Mouse (Mus musculus) lung, postnatal 25 days (tissue): ENCODE results near the gene Naa80.

Experiments used
- DNase-seq: peaks from one replicate; pipeline ENCODE4 v3.0.0; 2022; ENCODE audit warnings: low spot score

Gene Naa80

DNA sequence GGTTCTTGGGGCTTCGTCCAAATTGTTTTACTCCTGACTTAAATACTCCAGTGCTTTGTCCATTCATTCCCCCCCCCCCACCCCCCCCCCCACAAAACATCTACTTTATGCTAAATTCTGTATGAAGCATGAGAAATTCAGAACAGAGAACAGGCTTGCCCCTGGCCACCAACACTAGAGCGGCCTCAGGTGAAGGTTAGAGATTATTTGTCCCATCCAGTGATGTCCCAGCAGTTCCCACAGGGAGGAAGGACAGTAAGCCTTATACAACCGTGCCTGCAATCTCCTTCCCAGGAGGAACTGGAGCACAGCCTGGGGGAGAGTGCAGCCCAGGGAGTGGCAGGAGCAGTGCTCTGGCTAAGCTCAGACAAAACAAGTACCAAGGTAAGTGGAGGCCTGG, at the start of gene Naa80:
Naa80 (plus strand) TSS at position 301 of the 400 bp plus-strand sequence.
- DNase-seq = no peak

- peak; percentile 98 for DNase-seq
Measured at GRCm38 (mm10) chr9:107533791-107534407, 44.8 kb upstream of the Naa80 start, which contains the start of gene Tmem115. TSS of gene Tmem115 (plus strand) at chr9:107533945.

- no peak for DNase-seq
Measured at GRCm38 (mm10) chr9:107534408-107535202, 44.1 kb upstream of the Naa80 start.

DNA sequence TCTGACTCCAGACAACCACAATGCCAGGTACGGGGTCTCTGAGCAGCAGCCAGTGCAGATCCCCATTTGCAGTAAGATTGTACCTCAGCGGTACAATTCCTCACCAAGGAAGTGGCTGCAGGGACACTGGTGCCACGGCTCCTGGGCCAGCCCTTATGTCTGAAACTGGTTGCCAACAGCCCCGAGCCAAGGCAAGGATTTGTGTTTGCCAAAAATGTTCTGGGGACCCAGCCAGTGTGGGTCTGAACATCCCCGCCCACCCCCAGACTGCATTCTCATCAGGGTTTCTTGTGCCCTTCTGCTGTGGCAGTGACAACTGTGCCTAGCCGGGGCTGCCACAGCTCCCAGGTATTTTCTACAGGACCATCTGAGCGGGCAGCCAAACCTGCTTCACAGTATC, 40.5 kb upstream of the Naa80 start:
- DNase-seq = no peak

DNA sequence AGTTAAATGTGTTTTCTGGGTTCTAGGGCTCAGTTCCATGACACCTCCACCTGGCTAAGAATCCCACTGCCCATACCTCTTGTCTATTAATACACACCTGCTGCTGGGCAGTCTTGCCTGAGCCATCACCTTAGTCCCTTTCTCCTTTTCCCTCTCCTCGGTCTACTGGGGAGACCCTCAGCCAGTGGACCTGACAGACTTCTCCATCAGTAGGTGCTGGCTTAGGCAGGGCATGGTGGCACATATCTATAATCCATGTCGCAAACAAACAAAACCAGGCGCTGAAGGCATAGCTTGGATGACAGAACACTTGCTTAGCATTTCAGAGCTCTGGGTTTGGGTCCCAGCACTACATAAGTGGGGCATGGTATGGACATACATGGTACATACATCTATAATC, 40.0 kb upstream of the Naa80 start:
- DNase-seq = no peak

DNA sequence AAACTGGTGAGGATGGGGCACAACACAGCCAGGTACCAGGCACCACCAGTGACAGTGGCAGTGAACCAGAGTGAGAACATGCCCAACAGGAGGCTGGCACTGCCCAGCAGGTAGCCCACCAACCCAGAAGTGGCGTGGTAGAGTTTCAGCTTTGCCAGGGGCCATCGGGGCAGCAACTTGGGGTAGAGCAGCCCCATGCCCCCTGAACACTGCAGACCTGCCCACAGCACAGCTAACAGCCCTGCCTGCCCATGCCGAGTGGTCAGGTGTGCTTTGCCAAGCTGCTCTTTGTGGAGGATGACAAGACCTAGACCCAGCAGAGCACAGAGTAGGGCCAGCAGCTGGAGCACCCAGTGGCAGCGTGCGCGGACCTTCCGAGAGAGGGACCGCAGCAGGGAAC, 38.7 kb upstream of the Naa80 start:
- DNase-seq = no peak

DNA sequence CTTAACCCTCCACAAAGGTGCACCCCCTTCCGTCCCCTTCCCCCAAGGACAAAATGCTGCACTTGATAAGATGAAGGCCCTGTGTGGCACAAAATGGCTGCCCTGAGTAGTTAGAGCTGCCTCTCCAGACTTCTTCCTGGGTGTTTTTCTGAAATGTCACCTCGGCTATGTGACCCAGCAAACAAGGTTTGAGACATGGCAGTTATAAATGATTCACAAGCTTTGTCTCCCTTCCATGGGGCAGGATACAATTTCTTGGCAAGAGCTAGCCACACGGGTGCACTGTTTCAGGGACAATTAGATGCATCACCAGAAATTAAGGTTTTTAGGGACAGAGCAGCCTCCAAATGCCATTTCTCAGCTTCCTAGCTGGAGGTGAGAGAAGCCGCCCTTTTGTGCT, 38.3 kb upstream of the Naa80 start:
- no peak for DNase-seq

- DNase-seq = no peak
Measured at GRCm38 (mm10) chr9:107541005-107541404, 37.7 kb upstream of the Naa80 start.

GRCm38 (mm10) chr9:107541474-107542351, 37.0 kb upstream of the Naa80 start, which contains the start of the genes Cyb561d2 and Nprl2:
TSS of gene Cyb561d2 (minus strand) at chr9:107542193.
TSS of gene Nprl2 (plus strand) at chr9:107542226.
- peak; percentile 96 for DNase-seq

- no peak for DNase-seq
Measured at GRCm38 (mm10) chr9:107542352-107542686, 36.4 kb upstream of the Naa80 start.

- no peak for DNase-seq
Measured at GRCm38 (mm10) chr9:107542721-107543120, 36.0 kb upstream of the Naa80 start.

DNA sequence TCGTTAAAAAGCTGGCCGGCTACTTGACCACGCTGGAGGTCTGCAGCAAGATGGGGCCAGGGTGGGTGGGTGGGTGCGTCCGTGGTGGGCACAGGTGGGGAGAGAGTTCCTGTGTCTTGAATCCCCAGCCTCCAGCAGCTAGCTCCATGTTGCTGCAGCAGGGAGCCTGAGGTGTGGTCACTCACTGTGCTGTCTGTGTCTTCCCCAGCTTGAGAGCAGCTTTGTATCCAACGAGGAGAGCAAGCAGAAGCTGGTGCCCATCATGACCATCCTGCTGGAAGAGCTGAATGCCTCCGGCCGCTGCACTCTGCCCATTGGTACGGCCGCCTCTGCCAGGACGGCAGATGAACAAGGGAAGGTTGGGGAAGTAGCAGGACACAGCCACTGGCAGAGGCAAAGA, 35.4 kb upstream of the Naa80 start:
- no peak for DNase-seq

DNA sequence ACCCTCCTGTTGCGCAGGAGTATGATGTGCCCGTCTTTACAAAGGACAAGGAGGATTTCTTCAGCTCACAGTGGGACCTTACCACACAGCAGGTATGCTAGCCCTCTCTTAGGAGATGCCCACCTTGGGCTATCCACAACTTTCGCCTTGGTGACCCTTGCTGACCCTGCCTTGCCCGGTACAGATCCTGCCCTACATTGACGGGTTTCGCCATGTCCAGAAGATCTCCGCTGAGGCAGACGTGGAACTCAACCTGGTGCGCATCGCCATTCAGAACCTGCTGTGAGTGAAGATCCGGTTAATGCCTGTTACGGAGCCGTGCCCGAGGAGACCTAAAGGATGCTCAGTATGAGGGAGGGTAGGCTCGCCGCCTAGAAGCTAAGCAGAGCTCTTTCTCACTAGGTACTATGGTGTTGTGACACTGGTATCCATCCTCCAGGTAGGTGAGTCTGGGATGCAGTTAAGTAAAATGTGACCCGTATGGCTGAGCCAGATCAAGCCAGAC, 34.4 kb upstream of the Naa80 start:
- no peak for DNase-seq

DNA sequence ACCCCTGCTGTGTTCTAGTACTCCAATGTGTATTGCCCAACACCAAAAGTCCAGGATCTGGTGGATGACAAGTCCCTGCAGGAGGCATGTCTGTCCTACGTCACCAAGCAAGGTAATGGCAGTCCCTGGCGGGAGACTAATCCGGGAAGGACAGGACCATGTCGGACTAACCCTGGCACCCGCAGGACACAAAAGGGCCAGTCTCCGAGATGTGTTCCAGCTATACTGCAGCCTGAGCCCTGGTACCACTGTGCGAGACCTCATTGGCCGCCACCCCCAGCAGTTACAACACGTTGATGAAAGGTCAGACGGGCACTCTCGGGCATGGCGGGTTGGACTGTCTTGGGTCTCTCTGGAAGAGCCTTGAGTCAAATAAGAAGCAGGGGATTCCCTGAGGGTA, 34.0 kb upstream of the Naa80 start:
- DNase-seq = no peak

DNA sequence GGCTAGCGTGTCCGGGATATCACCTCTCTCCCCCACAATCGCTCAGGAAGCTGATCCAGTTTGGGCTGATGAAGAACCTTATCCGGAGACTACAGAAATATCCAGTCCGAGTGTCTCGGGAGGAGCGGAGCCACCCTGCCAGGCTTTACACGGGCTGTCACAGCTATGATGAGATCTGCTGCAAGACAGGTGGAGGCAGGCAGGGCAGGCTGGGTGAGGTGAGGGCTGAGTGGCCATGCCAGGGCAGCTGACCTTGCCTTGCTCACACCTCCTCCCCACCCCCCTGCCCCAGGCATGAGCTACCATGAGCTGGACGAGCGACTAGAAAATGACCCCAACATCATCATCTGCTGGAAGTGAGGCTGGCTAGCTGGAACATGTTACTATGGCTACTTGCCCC, 33.5 kb upstream of the Naa80 start:
- no peak for DNase-seq

DNA sequence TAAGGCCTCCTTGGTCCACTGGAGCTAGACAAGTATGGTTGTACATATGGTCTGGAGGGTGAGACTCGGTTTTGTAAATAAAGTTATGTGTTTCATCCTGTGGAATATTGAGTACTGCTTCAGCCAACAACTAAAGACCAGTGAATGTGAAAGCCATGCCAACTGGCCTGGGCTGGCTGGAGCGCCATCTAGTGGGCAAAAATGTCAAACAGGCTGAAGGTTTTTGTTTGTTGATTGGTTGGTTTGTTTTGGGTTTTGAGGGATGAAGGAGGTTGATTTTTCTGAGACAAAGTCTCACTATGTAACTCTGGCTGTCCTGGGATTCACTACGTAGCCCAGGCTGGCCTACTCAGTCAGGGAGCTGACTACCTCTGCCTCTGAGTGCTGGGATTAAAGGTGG, 33.1 kb upstream of the Naa80 start:
- DNase-seq = peak; percentile 76

GRCm38 (mm10) chr9:107547026-107547425, 31.7 kb upstream of the Naa80 start, which contains the start of gene Zmynd10:
TSS of gene Zmynd10 (plus strand) at chr9:107547298.
- peak; percentile 91 for DNase-seq

DNA sequence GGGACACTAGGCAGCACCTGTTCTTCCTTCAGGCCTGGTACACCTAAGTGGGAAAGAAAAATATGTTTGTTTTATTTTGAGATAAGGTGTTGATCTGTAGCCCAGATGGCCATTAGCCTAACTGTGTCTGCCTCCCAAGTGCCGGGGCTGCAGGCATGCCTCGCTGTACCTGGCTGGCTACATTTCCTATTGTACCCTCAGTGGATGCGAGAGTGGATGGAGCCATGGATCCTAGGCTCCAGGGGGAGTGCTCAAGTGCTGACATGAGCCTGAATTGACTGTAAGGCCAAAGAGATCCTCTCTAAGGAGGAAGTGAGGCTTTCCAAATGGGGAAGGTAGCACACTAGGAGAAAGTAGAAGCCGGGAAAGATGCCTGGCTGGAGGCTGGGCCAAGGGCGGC, 30.7 kb upstream of the Naa80 start:
- no peak for DNase-seq

- DNase-seq = no peak
Measured at GRCm38 (mm10) chr9:107548820-107549219, 29.9 kb upstream of the Naa80 start.

- DNase-seq = no peak
Measured at GRCm38 (mm10) chr9:107549297-107550074, 29.2 kb upstream of the Naa80 start.

- peak; percentile 38 for DNase-seq
Measured at GRCm38 (mm10) chr9:107550491-107551116, 28.1 kb upstream of the Naa80 start.
